Mouse (Mus musculus) MEL (cell line): ENCODE measurements around the gene Spi1.

Experiments used
- CHD2 ChIP-seq: IDR thresholded peaks from 2 replicates; pipeline ENCODE4 v1.6.1; 2011; ENCODE audit warnings: low read length, improper control_type of control experiment
- CTCF ChIP-seq, 3 experiments: IDR thresholded peaks in 2 of 3; conservative IDR thresholded peaks in 1 of 3; 2 replicates each; pipeline ENCODE4 v1.5.1; 2011 to 2012; ENCODE audit warnings: low read length in 3 of 3, low read depth in 2 of 3, mild to moderate bottlenecking in 2 of 3, improper control_type of control experiment in 1 of 3, inconsistent platforms in 1 of 3, mixed read lengths in 1 of 3, moderate library complexity in 1 of 3; ENCODE audit not compliant: control insufficient read depth in 1 of 3, insufficient read depth in 1 of 3, poor library complexity in 1 of 3, severe bottlenecking in 1 of 3
- EP300 ChIP-seq, 2 experiments: IDR thresholded peaks; 2 replicates each; pipeline ENCODE4 v1.6.1; 2011; ENCODE audit warnings: improper control_type of control experiment in 2 of 2, low read length in 2 of 2, low read depth in 1 of 2, mild to moderate bottlenecking in 1 of 2
- ETS1 ChIP-seq: IDR thresholded peaks from 2 replicates; pipeline ENCODE4 v1.6.1; 2012; ENCODE audit warnings: low read depth, mild to moderate bottlenecking, inconsistent platforms, low read length, improper control_type of control experiment, moderate library complexity
- GATA1 ChIP-seq: IDR thresholded peaks from 2 replicates; pipeline ENCODE4 v1.6.1; 2011; ENCODE audit warnings: low read depth, low read length, improper control_type of control experiment
- KAT2A ChIP-seq: conservative IDR thresholded peaks from 2 replicates; pipeline ENCODE4 v1.6.1; 2012; ENCODE audit warnings: low read depth, low read length, improper control_type of control experiment, inconsistent platforms
- POLR2A ChIP-seq, 2 experiments: IDR thresholded peaks; 2 replicates each; pipeline ENCODE4 v1.6.1; 2011 to 2012; ENCODE audit warnings: low read length in 2 of 2, mild to moderate bottlenecking in 2 of 2, control low read depth in 1 of 2, improper control_type of control experiment in 1 of 2, low read depth in 1 of 2, moderate library complexity in 1 of 2; ENCODE audit not compliant: control insufficient read depth in 1 of 2, insufficient read depth in 1 of 2, poor library complexity in 1 of 2
- POLR2AphosphoS2 ChIP-seq: IDR thresholded peaks from 2 replicates; pipeline ENCODE4 v1.6.1; 2011; ENCODE audit warnings: low read length, improper control_type of control experiment
- RAD21 ChIP-seq: IDR thresholded peaks from 2 replicates; pipeline ENCODE4 v1.6.1; 2011; ENCODE audit warnings: mild to moderate bottlenecking, low read depth, low read length, improper control_type of control experiment
- TAL1 ChIP-seq: IDR thresholded peaks from 2 replicates; pipeline ENCODE4 v1.6.1; 2012; ENCODE audit warnings: mild to moderate bottlenecking, inconsistent platforms, low read length, moderate library complexity, mixed read lengths
- ZKSCAN1 ChIP-seq: IDR thresholded peaks from 2 replicates; pipeline ENCODE4 v1.6.1; 2012; ENCODE audit warnings: low read depth, mild to moderate bottlenecking, inconsistent platforms, low read length, improper control_type of control experiment, moderate library complexity

- TF ChIP-seq CTCF (IDR thresholded peaks at IDR 0.05 in 2 of 3, conservative IDR thresholded peaks at IDR 0.05 in 1 of 3; ENCODE audit: control insufficient read depth in 1 of 3, insufficient read depth in 1 of 3, low read depth in 2 of 3, low read length in 3 of 3, poor library complexity in 1 of 3, severe bottlenecking in 1 of 3) (no peak), ETS1 (no peak), RAD21 (no peak), GATA1 (no peak), TAL1 (no peak), ZKSCAN1 (no peak), POLR2AphosphoS2 (no peak), KAT2A (no peak), EP300 (IDR thresholded peaks at IDR 0.05; ENCODE audit: low read depth in 1 of 2, low read length in 2 of 2) (no peak), CHD2 (no peak), POLR2A (IDR thresholded peaks at IDR 0.05; ENCODE audit: control insufficient read depth in 1 of 2, insufficient read depth in 1 of 2, low read depth in 1 of 2, low read length in 2 of 2, poor library complexity in 1 of 2) (no peak)
Measured at GRCm38 (mm10) chr2:91113334-91113733, 31.1 kb downstream of the Spi1 start.
